Mouse (Mus musculus): ENCODE data around the gene 2310034G01Rik.

2310034G01Rik gene

GRCm38 (mm10) chr19:46300294-46301045 lies 49.6 kb downstream of the 2310034G01Rik start:
- DNase-seq (ENCODE audit: low spot score in 2 of 2) = no peak

Measured in natural killer cell, adult 2 months (primary cell).